Mouse (Mus musculus): ENCODE data around the gene Bola1. TPM values are rescaled to one million over a fixed set of nuclear protein-coding genes. Genes with fewer than 3 reads are reported as not detected.

Gene Bola1
- polyA plus RNA-seq, 1 experiment = 14.1 TPM

GRCm38 (mm10) chr3:96237904-96238511 lies 18.5 kb upstream of the Bola1 start:
- Histone ChIP-seq H3K27ac (ENCODE audit: insufficient read depth, low read depth, low read length) (peak overlapping the region; percentile 69), H3K4me3 (ENCODE audit: insufficient read depth, low read length) (peak overlapping the region; percentile 57), H3K4me1 (ENCODE audit: control insufficient read depth, insufficient read depth, low read length) (peaks cover 20% of the 10 kb centered on the region)
- TF ChIP-seq CTCF (IDR thresholded peaks at IDR 0.05; ENCODE audit: low read depth, low read length) (no peak), POLR2A (IDR thresholded peaks at IDR 0.05; ENCODE audit: borderline replicate concordance, low read depth, low read length) (no peak)

- TF ChIP-seq CTCF (IDR thresholded peaks at IDR 0.05; ENCODE audit: low read depth, low read length) = no peak
- no peak for TF ChIP-seq POLR2A (IDR thresholded peaks at IDR 0.05; ENCODE audit: borderline replicate concordance, low read depth, low read length)
- Histone ChIP-seq H3K27ac (ENCODE audit: insufficient read depth, low read depth, low read length) (peak overlapping the region; percentile 69), H3K4me3 (ENCODE audit: insufficient read depth, low read length) (peak overlapping the region; percentile 57), H3K4me1 (ENCODE audit: control insufficient read depth, insufficient read depth, low read length) (peaks cover 16% of the 10 kb centered on the region)
Observed at GRCm38 (mm10) chr3:96237335-96237903, 17.9 kb upstream of the Bola1 start.

- Histone ChIP-seq H3K4me3 (ENCODE audit: insufficient read depth, low read length) (peak overlapping the region; percentile 57), H3K4me1 (ENCODE audit: control insufficient read depth, insufficient read depth, low read length) (peaks cover 12% of the 10 kb centered on the region), H3K27ac (ENCODE audit: insufficient read depth, low read depth, low read length) (peak overlapping the region; percentile 69; the same call in 1 of the 2 replicates)
- TF ChIP-seq POLR2A (IDR thresholded peaks at IDR 0.05; ENCODE audit: borderline replicate concordance, low read depth, low read length) (no peak), CTCF (IDR thresholded peaks at IDR 0.05; ENCODE audit: low read depth, low read length) (no peak)
Observed at GRCm38 (mm10) chr3:96236834-96237334, 17.4 kb upstream of the Bola1 start.

- Histone ChIP-seq H3K4me1 (ENCODE audit: control insufficient read depth, insufficient read depth, low read length) (peaks cover 16% of the 10 kb centered on the region), H3K27ac (ENCODE audit: insufficient read depth, low read depth, low read length) (no peak overlapping the region), H3K4me3 (ENCODE audit: insufficient read depth, low read length) (no peak overlapping the region)
- TF ChIP-seq POLR2A (IDR thresholded peaks at IDR 0.05; ENCODE audit: borderline replicate concordance, low read depth, low read length) (no peak), CTCF (IDR thresholded peaks at IDR 0.05; ENCODE audit: low read depth, low read length) (no peak)
Observed at GRCm38 (mm10) chr3:96235836-96236235, 16.3 kb upstream of the Bola1 start.

- Histone ChIP-seq H3K4me1 (ENCODE audit: control insufficient read depth, insufficient read depth, low read length) (peaks cover 23% of the 10 kb centered on the region), H3K4me3 (ENCODE audit: insufficient read depth, low read length) (no peak overlapping the region), H3K27ac (ENCODE audit: insufficient read depth, low read depth, low read length) (no peak overlapping the region)
- no peak for TF ChIP-seq CTCF (IDR thresholded peaks at IDR 0.05; ENCODE audit: low read depth, low read length)
- TF ChIP-seq POLR2A (IDR thresholded peaks at IDR 0.05; ENCODE audit: borderline replicate concordance, low read depth, low read length) = no peak
Observed at GRCm38 (mm10) chr3:96234914-96235313, 15.4 kb upstream of the Bola1 start.

GRCm38 (mm10) chr3:96231758-96232120 lies 12.2 kb upstream of the Bola1 start:
- H3K27ac ChIP-seq (ENCODE audit: insufficient read depth, low read depth, low read length) = no peak overlapping the region
- peaks cover 47% of the 10 kb centered on the region for H3K4me1 ChIP-seq (ENCODE audit: control insufficient read depth, insufficient read depth, low read length)
- H3K4me3 ChIP-seq (ENCODE audit: insufficient read depth, low read length) = no peak overlapping the region
- TF ChIP-seq CTCF (IDR thresholded peaks at IDR 0.05; ENCODE audit: low read depth, low read length) (no peak), POLR2A (IDR thresholded peaks at IDR 0.05; ENCODE audit: borderline replicate concordance, low read depth, low read length) (no peak)

GRCm38 (mm10) chr3:96230910-96231757 lies 11.6 kb upstream of the Bola1 start:
- no peak overlapping the region for H3K27ac ChIP-seq (ENCODE audit: insufficient read depth, low read depth, low read length)
- H3K4me1 ChIP-seq (ENCODE audit: control insufficient read depth, insufficient read depth, low read length) = peaks cover 45% of the 10 kb centered on the region
- H3K4me3 ChIP-seq (ENCODE audit: insufficient read depth, low read length) = no peak overlapping the region
- no peak for TF ChIP-seq POLR2A (IDR thresholded peaks at IDR 0.05; ENCODE audit: borderline replicate concordance, low read depth, low read length)
- no peak for TF ChIP-seq CTCF (IDR thresholded peaks at IDR 0.05; ENCODE audit: low read depth, low read length)

- TF ChIP-seq CTCF (IDR thresholded peaks at IDR 0.05; ENCODE audit: low read depth, low read length) = no peak
- TF ChIP-seq POLR2A (IDR thresholded peaks at IDR 0.05; ENCODE audit: borderline replicate concordance, low read depth, low read length) = no peak
- Histone ChIP-seq H3K4me3 (ENCODE audit: insufficient read depth, low read length) (no peak overlapping the region), H3K4me1 (ENCODE audit: control insufficient read depth, insufficient read depth, low read length) (peaks cover 52% of the 10 kb centered on the region), H3K27ac (ENCODE audit: insufficient read depth, low read depth, low read length) (no peak overlapping the region)
Observed at GRCm38 (mm10) chr3:96230404-96230803, 10.9 kb upstream of the Bola1 start.

GRCm38 (mm10) chr3:96228828-96229227 lies 9.3 kb upstream of the Bola1 start:
- TF ChIP-seq POLR2A (IDR thresholded peaks at IDR 0.05; ENCODE audit: borderline replicate concordance, low read depth, low read length) (no peak), CTCF (IDR thresholded peaks at IDR 0.05; ENCODE audit: low read depth, low read length) (no peak)
- H3K4me3 ChIP-seq (ENCODE audit: insufficient read depth, low read length) = no peak overlapping the region
- peaks cover 66% of the 10 kb centered on the region for H3K4me1 ChIP-seq (ENCODE audit: control insufficient read depth, insufficient read depth, low read length)
- H3K27ac ChIP-seq (ENCODE audit: insufficient read depth, low read depth, low read length) = peak overlapping the region; percentile 28; the same call in 1 of the 2 replicates

All from bone marrow macrophage, adult 2 months (primary cell).